Mouse (Mus musculus): ENCODE results near the gene Gcnt1. TPM values are rescaled to one million over a fixed set of nuclear protein-coding genes. Genes with fewer than 3 reads are reported as not detected.

The Gcnt1 gene
- polyA plus RNA-seq, 1 experiment from 2014 or later, result 17.9 TPM

DNA sequence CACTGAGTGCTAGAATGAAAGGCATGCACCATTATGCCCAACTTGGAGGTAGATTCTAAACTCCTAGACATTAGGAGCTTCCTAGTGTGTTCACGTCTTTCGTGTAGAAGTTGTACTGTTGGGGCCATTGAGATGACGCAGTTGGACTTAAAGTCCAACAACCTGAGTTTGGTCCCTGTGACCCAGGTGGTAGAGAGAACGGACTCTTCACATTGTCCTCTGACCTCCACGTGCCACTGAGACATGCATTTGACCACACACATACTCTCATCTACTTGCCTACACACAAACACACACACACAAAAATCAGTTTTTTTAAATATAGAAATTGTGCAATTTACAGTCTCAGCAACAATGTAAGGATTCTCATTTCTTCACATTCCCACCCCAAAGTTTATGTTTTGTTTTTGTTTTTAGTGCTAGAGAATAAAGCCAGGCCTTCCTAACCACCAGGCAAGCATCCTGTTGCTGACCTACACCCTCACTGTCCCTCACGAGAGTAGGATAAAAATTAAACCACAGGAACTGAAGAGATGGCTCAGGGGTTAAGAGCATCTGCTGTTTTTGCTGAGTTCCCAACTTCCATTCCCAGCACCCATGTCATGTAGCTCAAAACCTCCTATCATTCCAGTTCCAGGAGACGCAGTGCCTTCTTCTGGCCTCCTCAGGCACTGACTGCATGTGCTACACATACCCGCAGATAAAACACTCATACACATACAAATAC is 6.1 kb downstream of the Gcnt1 start:
- H3K4me1 ChIP-seq (replicated peaks), result peaks cover 16% of the 10 kb centered on the region
- no peaks in the 10 kb centered on the region for H3K36me3 ChIP-seq
- H3K9ac ChIP-seq, result no peak overlapping the region
- ATAC-seq (ENCODE audit: low read depth), result no peak
- H3K9me3 ChIP-seq (replicated peaks), result no peaks in the 10 kb centered on the region
- 75% methylated on average over 8 of the region's 8 CpGs for WGBS (ENCODE audit: insufficient replicate concordance)
- no peaks in the 10 kb centered on the region for H3K27me3 ChIP-seq
- DNase-seq, result no peak
- H3K27ac ChIP-seq, result no peak overlapping the region
- H3K4me2 ChIP-seq, result no peak overlapping the region
- H3K4me3 ChIP-seq (replicated peaks), result no peak overlapping the region

DNA sequence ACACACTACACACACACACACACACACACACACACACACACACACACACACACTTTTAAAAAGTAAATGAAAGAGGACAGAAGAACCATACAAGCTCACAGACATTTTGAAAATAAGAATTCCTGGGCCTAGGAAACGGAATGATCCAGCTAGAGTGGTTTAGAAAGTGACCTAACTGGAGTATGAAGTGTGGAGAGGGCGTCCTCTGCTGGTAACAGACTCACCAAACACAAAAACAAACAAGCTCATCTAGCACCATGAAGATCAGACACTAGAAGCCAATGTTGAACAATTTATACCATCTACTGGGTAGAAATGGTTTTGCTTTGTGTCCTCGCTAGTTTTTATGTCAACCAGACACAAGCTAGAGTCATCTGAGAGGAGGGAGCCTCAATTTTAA is 7.9 kb downstream of the Gcnt1 start:
- no peaks in the 10 kb centered on the region for H3K9me3 ChIP-seq (replicated peaks)
- peaks cover 34% of the 10 kb centered on the region for H3K4me1 ChIP-seq (replicated peaks)
- ATAC-seq (ENCODE audit: low read depth) (0 out of 2 replicates have a peak, but pooled peaks have one; percentile 26), DNase-seq (peak; percentile 40)
- no peaks in the 10 kb centered on the region for H3K36me3 ChIP-seq
- no peak overlapping the region for H3K4me3 ChIP-seq (replicated peaks)
- peak overlapping the region; percentile 34; the same call in 1 of the 2 replicates for H3K27ac ChIP-seq
- no peak overlapping the region for H3K9ac ChIP-seq
- H3K27me3 ChIP-seq, result no peaks in the 10 kb centered on the region
- WGBS (ENCODE audit: insufficient replicate concordance), result 17% methylated on average over 3 of the region's 3 CpGs
- no peak overlapping the region for H3K4me2 ChIP-seq

DNA sequence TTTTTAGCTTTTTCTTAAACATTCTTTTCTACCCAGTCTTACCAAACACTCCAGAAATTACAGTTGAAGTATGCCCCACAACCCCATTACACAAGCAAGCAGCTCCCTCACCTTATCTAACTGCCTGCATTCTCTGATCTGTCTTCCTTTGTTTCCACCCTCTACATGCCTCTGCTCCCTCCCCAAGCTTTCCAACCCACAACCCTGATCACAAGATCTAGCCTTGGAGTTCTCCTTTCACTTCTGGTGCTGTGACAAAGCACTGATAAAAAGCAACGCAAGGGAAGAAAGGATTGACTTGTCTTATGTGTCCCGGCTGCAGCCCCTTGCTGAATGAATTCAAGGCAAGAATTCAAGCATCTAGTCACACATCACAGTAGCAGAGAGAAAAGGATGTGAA is 11.5 kb downstream of the Gcnt1 start:
- Histone ChIP-seq H3K27me3 (no peaks in the 10 kb centered on the region), H3K36me3 (no peaks in the 10 kb centered on the region), H3K4me2 (no peak overlapping the region), H3K4me3 (replicated peaks) (no peak overlapping the region), H3K9ac (peak overlapping the region; percentile 41), H3K27ac (peak overlapping the region; percentile 40), H3K4me1 (replicated peaks) (peaks cover 63% of the 10 kb centered on the region), H3K9me3 (replicated peaks) (no peaks in the 10 kb centered on the region)
- DNase-seq (peak; percentile 24), ATAC-seq (ENCODE audit: low read depth) (peak; percentile 52)
- WGBS (ENCODE audit: insufficient replicate concordance), result 11% methylated on average over 2 of the region's 2 CpGs

DNA sequence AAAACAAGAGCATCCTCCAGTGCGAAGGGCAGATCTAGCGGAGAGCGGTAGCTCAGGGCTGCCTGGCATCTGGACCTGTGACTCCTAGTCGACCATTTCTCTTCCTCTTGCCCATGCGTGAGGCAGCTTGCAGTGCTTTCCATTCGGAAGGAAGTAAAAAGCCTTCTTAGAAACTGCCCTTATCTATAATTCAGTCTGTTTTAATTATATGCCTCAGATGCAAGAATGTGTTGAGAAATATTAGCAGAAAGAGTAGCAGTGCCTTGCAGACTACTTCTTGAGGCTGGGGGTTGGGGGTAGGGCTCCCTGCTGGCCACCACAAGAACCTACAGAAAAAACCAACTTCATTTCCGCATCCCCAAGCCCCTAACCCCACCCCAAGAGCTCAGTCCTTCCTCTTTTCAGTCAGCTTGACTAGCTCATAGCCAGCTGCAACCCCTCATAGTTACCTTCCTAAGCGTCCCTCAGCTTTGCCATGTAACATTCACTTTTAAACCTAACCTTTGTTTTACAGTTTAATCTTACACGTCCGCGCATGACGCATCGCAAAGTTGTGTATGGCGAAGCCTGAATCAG is 13.2 kb downstream of the Gcnt1 start:
- peak overlapping the region; percentile 41 for H3K27ac ChIP-seq
- peaks cover 58% of the 10 kb centered on the region for H3K4me1 ChIP-seq (replicated peaks)
- peak overlapping the region; percentile 2; the same call in 1 of the 2 replicates for H3K4me2 ChIP-seq
- DNase-seq (no peak), ATAC-seq (ENCODE audit: low read depth) (no peak)
- H3K4me3 ChIP-seq (replicated peaks), result no peak overlapping the region
- 39% methylated on average over 14 of the region's 14 CpGs for WGBS (ENCODE audit: insufficient replicate concordance)
- 0 out of 2 replicates have a peak overlapping the region, but pooled peaks have one; percentile 19 for H3K9ac ChIP-seq
- no peaks in the 10 kb centered on the region for H3K36me3 ChIP-seq
- H3K27me3 ChIP-seq, result no peaks in the 10 kb centered on the region
- no peaks in the 10 kb centered on the region for H3K9me3 ChIP-seq (replicated peaks)

DNA sequence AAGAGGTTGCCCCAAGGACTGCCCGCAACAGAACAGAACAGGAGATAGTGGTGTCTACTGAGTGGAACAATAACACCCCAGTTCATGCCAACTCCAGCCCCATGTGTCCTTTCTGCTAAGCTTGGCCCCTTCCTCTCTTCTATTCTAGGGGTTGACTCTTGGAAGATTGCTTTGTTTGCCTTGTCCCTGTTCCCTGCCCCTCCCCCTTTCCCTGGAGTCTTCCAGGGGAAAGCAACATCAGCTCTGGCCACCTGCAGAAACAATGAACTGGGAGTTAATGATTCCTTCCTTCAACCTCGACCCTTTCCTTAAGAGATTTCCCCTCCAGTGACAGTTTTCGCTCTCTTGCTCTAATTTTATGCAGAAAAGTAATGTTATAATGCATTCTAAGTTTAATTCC is 15.3 kb downstream of the Gcnt1 start:
- DNase-seq (no peak), ATAC-seq (ENCODE audit: low read depth) (no peak)
- Histone ChIP-seq H3K27me3 (no peaks in the 10 kb centered on the region), H3K9me3 (replicated peaks) (no peaks in the 10 kb centered on the region), H3K27ac (peak overlapping the region; percentile 94), H3K9ac (no peak overlapping the region), H3K4me3 (replicated peaks) (no peak overlapping the region), H3K4me2 (no peak overlapping the region), H3K36me3 (peaks cover 13% of the 10 kb centered on the region), H3K4me1 (replicated peaks) (peaks cover 76% of the 10 kb centered on the region)
- 59% methylated on average over 3 of the region's 3 CpGs for WGBS (ENCODE audit: insufficient replicate concordance)

DNA sequence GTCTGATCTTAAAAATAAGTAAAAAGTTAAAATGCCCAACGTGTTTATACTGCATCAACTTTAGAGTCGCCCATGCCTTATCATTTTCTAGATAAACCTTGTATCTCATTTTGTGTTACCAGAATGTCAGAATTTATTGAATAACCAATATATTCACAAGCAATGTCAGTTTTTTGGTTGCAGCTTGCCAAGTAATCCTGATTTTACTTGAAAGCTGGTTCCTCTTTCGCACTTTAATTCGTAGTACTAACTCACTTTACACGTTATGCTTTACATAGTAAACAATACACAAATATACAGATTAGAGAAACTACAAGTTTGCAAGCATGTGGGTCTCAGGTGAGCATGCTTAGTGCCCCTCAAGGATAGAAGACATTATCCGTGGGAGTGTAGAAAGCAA is 15.7 kb downstream of the Gcnt1 start:
- no peak for ATAC-seq (ENCODE audit: low read depth)
- Histone ChIP-seq H3K27me3 (no peaks in the 10 kb centered on the region), H3K4me2 (peak overlapping the region; percentile 77), H3K4me1 (replicated peaks) (peaks cover 81% of the 10 kb centered on the region), H3K36me3 (peaks cover 14% of the 10 kb centered on the region), H3K9ac (peak overlapping the region; percentile 94), H3K9me3 (replicated peaks) (no peaks in the 10 kb centered on the region), H3K4me3 (replicated peaks) (peak overlapping the region; percentile 88), H3K27ac (peak overlapping the region; percentile 94)
- DNase-seq, result no peak
- 44% methylated on average over 6 of the region's 6 CpGs for WGBS (ENCODE audit: insufficient replicate concordance)

DNA sequence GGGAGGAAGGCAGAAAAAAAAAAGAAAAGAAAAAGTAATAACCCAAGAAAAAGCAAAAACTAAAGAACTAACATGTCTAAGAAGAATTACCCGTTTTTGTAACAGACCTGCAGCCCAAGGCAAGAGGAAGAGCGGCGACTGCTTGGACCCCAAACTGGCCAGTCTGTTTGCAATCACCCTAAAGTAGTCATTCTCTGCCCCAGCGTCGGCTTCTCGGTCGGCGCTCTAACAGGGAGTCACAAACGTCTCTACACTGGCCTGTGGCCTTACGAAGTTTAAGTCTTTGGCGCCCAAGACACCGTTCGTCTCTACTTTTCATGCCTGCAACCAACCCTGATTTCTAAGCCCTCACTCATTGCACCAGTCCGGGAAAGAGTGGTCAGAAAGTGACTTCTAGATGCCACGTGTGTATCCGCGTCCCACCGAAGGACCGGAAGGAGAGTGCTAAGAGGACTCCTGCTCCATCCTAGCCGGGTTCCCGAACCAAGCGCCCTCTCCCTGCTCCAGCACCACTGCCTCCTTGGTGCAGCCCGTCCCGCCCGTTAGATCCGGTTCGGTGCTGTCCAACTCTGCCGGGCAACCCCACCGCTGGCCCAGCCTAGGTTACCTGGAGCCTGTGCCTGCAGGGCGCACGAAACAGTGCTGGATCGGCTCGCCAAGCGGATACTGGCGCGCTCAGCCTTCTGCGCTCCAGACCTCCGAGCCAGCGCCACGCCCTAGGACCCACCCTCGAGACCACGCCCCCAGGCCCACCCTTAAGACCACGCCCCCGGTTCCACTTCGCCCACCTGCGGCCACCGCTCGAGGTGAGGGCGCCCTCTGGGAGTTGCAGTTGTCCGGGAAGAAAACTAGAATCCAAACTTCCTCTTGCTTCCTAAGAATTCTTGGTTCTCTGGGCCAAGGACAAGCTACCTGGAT is 16.4 kb downstream of the Gcnt1 start:
- Histone ChIP-seq H3K27ac (peak overlapping the region; percentile 94), H3K36me3 (peaks cover 21% of the 10 kb centered on the region), H3K9me3 (replicated peaks) (no peaks in the 10 kb centered on the region), H3K27me3 (no peaks in the 10 kb centered on the region), H3K4me3 (replicated peaks) (peak overlapping the region; percentile 88), H3K4me2 (peak overlapping the region; percentile 77), H3K4me1 (replicated peaks) (peaks cover 83% of the 10 kb centered on the region), H3K9ac (peak overlapping the region; percentile 94)
- ATAC-seq (ENCODE audit: low read depth), result peak; percentile 88
- under 1% methylated on average over 50 of the region's 50 CpGs for WGBS (ENCODE audit: insufficient replicate concordance)
- DNase-seq, result peak; percentile 84

DNA sequence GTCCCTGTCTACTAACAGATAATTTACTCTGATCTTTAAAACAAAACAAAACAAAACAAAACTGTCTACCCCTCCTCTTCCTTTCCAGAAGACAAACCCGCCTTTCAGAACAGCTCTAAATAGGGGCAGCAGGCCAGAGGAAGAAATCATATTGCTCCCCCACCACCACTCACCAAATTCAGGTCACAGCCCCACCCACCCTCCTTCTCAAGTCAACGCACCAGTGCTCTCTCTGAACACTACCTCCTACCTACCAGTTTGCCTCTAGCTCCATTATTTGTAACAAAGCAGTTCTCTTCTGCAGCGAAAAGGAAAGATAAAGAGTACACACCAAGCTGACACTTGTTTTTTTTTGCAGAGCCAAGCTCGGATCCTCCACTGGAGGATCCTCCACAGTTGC is 17.3 kb downstream of the Gcnt1 start:
- H3K9ac ChIP-seq, result peak overlapping the region; percentile 94
- H3K36me3 ChIP-seq, result peaks cover 29% of the 10 kb centered on the region
- H3K27me3 ChIP-seq, result no peaks in the 10 kb centered on the region
- DNase-seq (no peak), ATAC-seq (ENCODE audit: low read depth) (0 out of 2 replicates have a peak, but pooled peaks have one; percentile 24)
- WGBS (ENCODE audit: insufficient replicate concordance), result 7% methylated on average over 4 of the region's 4 CpGs
- no peaks in the 10 kb centered on the region for H3K9me3 ChIP-seq (replicated peaks)
- peak overlapping the region; percentile 94 for H3K27ac ChIP-seq
- H3K4me3 ChIP-seq (replicated peaks), result peak overlapping the region; percentile 88
- peak overlapping the region; percentile 77 for H3K4me2 ChIP-seq
- peaks cover 83% of the 10 kb centered on the region for H3K4me1 ChIP-seq (replicated peaks)

DNA sequence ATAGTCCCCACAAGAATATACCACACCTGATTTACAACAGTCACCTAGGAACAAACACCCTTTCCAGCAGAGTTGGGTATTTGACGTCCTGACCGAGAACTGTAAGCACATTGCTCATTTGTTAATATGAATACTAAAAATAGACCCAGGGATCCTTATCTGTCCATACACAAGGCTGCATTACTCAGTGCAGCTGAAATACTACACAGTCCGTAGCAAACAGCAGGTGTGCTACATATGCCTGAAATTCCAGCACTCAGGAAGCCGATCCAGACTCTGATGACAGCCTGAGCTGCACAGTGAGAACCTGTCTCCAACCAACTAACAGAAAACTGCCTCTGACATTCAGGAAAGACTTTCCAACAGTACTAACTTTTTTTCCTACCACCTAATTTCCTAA is 17.8 kb downstream of the Gcnt1 start:
- H3K4me1 ChIP-seq (replicated peaks), result peaks cover 83% of the 10 kb centered on the region
- H3K27ac ChIP-seq, result peak overlapping the region; percentile 94
- DNase-seq (peak; percentile 21), ATAC-seq (ENCODE audit: low read depth) (peak; percentile 72)
- H3K36me3 ChIP-seq, result peaks cover 35% of the 10 kb centered on the region
- no peaks in the 10 kb centered on the region for H3K27me3 ChIP-seq
- WGBS (ENCODE audit: insufficient replicate concordance), result 12% methylated on average over 4 of the region's 4 CpGs
- no peaks in the 10 kb centered on the region for H3K9me3 ChIP-seq (replicated peaks)
- H3K4me2 ChIP-seq, result peak overlapping the region; percentile 77
- H3K4me3 ChIP-seq (replicated peaks), result peak overlapping the region; percentile 88
- peak overlapping the region; percentile 94 for H3K9ac ChIP-seq

DNA sequence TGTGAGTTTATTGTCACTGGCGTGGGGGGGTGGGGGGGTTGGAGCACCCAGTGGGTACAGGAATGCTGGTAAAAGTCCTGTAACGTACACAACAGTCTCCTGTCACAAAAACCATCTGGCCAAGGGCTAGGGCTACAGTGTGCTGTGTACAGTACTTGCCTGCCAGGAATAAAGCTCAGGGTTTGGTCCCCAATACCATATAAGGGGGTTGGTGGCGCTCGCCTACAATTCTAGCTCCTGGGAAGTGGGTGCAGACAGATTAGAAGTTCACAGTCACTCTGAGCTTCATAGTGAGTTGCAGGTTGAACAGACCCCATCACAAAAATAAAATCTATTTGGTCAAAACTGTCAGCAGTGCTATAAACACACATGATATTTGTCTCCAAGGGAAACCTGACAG is 18.3 kb downstream of the Gcnt1 start:
- no peak for DNase-seq
- no peaks in the 10 kb centered on the region for H3K27me3 ChIP-seq
- peak overlapping the region; percentile 88 for H3K4me3 ChIP-seq (replicated peaks)
- H3K27ac ChIP-seq, result peak overlapping the region; percentile 94
- peak overlapping the region; percentile 77 for H3K4me2 ChIP-seq
- H3K36me3 ChIP-seq, result peaks cover 38% of the 10 kb centered on the region
- no peaks in the 10 kb centered on the region for H3K9me3 ChIP-seq (replicated peaks)
- peak; percentile 64 for ATAC-seq (ENCODE audit: low read depth)
- H3K4me1 ChIP-seq (replicated peaks), result peaks cover 82% of the 10 kb centered on the region
- H3K9ac ChIP-seq, result peak overlapping the region; percentile 94
- WGBS (ENCODE audit: insufficient replicate concordance), result 40% methylated on average over 4 of the region's 4 CpGs

DNA sequence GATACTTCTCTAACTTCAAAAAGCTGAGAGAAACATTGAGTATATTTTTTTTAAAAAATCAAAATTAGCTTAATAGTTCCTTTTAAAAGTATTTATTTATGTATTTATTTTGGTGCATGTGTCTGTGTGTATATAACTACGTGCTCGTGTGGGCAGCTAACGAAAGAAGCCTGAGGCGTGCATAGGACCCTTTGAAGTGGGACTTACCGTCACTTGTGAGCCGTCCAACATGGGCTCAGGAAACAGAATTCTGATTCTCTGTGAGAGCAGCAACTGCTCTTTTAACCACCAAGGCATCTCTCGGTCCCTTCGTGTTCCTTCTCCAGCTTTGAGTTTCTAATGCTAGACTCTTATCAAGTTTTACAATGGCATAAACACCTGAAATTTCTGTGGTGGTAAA is 18.9 kb downstream of the Gcnt1 start:
- H3K4me1 ChIP-seq (replicated peaks), result peaks cover 81% of the 10 kb centered on the region
- H3K27me3 ChIP-seq, result no peaks in the 10 kb centered on the region
- peak overlapping the region; percentile 88 for H3K4me3 ChIP-seq (replicated peaks)
- no peaks in the 10 kb centered on the region for H3K9me3 ChIP-seq (replicated peaks)
- H3K4me2 ChIP-seq, result peak overlapping the region; percentile 77
- H3K27ac ChIP-seq, result peak overlapping the region; percentile 94
- peaks cover 43% of the 10 kb centered on the region for H3K36me3 ChIP-seq
- peak overlapping the region; percentile 94 for H3K9ac ChIP-seq
- 79% methylated on average over 8 of the region's 8 CpGs for WGBS (ENCODE audit: insufficient replicate concordance)
- ATAC-seq (ENCODE audit: low read depth) (no peak), DNase-seq (no peak)
